Mouse (Mus musculus) hindbrain, embryonic 16.5 days (tissue): ENCODE results near the gene Hipk2. TPM values are rescaled to one million over a fixed set of nuclear protein-coding genes. Genes with fewer than 3 reads are reported as not detected.

Source experiments
- ATAC-seq: fragments of 200-750 bp; cut with Nextera tagmentation; 2 replicates; pipeline ENCODE4 v1.8.0; 2017; ENCODE audit warnings: moderate TSS enrichment, moderate library complexity
- H3K27ac ChIP-seq: fragments of 300-500 bp; sonication (generic); 2 replicates; pipeline ENCODE4 v1.5.1; 2014; ENCODE audit warnings: low read depth, mild to moderate bottlenecking, control low read depth, low read length, moderate library complexity
- H3K27me3 ChIP-seq: fragments of 300-500 bp; sonication (generic); replicated peaks from 2 replicates; pipeline ENCODE4 v1.6.1; 2014; ENCODE audit warnings: low read length; ENCODE audit not compliant: control insufficient read depth, insufficient read depth
- H3K36me3 ChIP-seq: fragments of 300-500 bp; sonication (generic); 2 replicates; pipeline ENCODE4 v1.6.1; 2014; ENCODE audit warnings: mild to moderate bottlenecking, low read length, moderate library complexity, mixed read lengths; ENCODE audit not compliant: control insufficient read depth, insufficient read depth
- H3K4me1 ChIP-seq: fragments of 300-500 bp; sonication (generic); 2 replicates; pipeline ENCODE4 v1.6.1; 2014; ENCODE audit warnings: low read depth, low read length; ENCODE audit not compliant: control insufficient read depth, insufficient read depth
- H3K4me2 ChIP-seq: fragments of 300-500 bp; sonication (generic); 2 replicates; pipeline ENCODE4 v1.6.1; 2014; ENCODE audit warnings: mild to moderate bottlenecking, low read length, control low read depth, moderate library complexity
- H3K4me3 ChIP-seq: fragments of 300-500 bp; sonication (generic); 2 replicates; pipeline ENCODE4 v1.5.1; 2014; ENCODE audit warnings: mild to moderate bottlenecking, low read length, control low read depth, moderate library complexity
- H3K9ac ChIP-seq: fragments of 300-500 bp; sonication (generic); 2 replicates; pipeline ENCODE4 v1.6.1; 2014; ENCODE audit warnings: low read depth, mild to moderate bottlenecking, control low read depth, low read length, moderate library complexity
- H3K9me3 ChIP-seq: fragments of 300-500 bp; sonication (generic); 2 replicates; pipeline ENCODE4 v1.6.1; 2014; ENCODE audit warnings: mild to moderate bottlenecking, low read length, moderate library complexity; ENCODE audit not compliant: control insufficient read depth
- WGBS: fragments of 180-500 bp; shearing (Covaris S2); extraction: QIAGEN DNeasy Blood & Tissue Kit; methylation state at CpG from one replicate; pipeline ENCODE4 v1.1.7; 2014; 5-methylcytosine and 5-hydroxymethylcytosine counted together
- polyA plus RNA-seq: library from polyadenylated mRNA; unstranded; fragments of >200 nt; fragmentation: Nextera tagmentation; extraction: Ambion mirVana; gene quantifications from 2 replicates; pipeline ENCODE4 v1.2.1, GENCODE M21; 2015

Gene Hipk2
- polyA plus RNA-seq, 1 experiment from 2014 or later: 30.3 TPM

DNA sequence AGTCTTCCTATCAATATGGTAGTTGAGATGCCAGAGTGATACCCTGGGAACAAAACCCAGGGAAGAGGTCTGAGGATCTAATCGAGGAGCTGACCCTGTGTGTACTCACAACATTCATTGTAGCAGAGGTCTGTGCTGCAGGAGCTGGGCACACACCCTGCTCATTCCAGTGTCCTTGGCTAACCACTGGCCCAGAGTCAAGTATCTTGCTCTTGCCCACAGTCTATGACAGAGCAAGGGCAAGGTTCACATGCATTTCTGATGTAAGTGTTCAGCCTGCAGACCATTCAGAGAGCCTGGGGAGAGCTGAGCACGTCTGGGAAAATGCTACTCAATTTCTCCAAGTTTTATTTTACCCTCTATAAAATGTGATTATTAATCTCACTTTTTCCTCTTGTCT is 122.2 kb downstream of the Hipk2 start:
- 55% methylated on average over 2 of the region's 2 CpGs for WGBS
- Histone ChIP-seq H3K36me3 (no peaks in the 10 kb centered on the region), H3K9me3 (no peaks in the 10 kb centered on the region), H3K4me2 (no peak overlapping the region), H3K27me3 (no peaks in the 10 kb centered on the region), H3K27ac (peak overlapping the region; percentile 46; the same call in 1 of the 2 replicates), H3K4me1 (peaks cover 2% of the 10 kb centered on the region; the same call in 1 of the 2 replicates), H3K4me3 (no peak overlapping the region), H3K9ac (no peak overlapping the region)
- ATAC-seq: peak; percentile 58

GRCm38 (mm10) chr6:38753025-38753424 is 122.9 kb downstream of the Hipk2 start:
- H3K36me3 ChIP-seq: no peaks in the 10 kb centered on the region
- WGBS: 69% methylated on average over 2 of the region's 2 CpGs
- no peaks in the 10 kb centered on the region for H3K27me3 ChIP-seq
- no peak for ATAC-seq
- peaks cover 2% of the 10 kb centered on the region; the same call in 1 of the 2 replicates for H3K4me1 ChIP-seq
- H3K27ac ChIP-seq: no peak overlapping the region
- H3K9ac ChIP-seq: no peak overlapping the region
- no peak overlapping the region for H3K4me2 ChIP-seq
- no peak overlapping the region for H3K4me3 ChIP-seq
- H3K9me3 ChIP-seq: no peaks in the 10 kb centered on the region

DNA sequence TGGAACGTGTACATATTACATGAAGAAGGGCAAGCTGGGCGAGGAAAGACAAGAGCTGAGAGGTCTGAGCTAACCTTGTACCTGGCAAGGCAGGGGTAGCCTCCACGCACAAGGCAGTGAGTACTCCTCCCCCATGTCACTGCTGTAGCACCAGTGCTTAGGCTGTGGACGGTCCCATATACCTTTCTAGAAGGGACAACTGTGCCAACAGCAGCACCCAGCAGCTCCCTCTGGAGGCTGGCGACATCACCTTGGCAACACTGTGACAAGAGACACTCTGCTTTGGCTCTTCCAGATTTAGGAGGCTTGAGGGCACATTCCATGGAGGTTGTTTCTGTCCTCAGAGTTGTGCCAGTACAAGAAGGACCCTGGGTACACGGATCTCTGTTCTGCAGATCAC is 123.5 kb downstream of the Hipk2 start:
- ATAC-seq: peak; percentile 43
- Histone ChIP-seq H3K4me3 (no peak overlapping the region), H3K36me3 (no peaks in the 10 kb centered on the region), H3K4me2 (no peak overlapping the region), H3K9ac (no peak overlapping the region), H3K9me3 (no peaks in the 10 kb centered on the region), H3K27me3 (no peaks in the 10 kb centered on the region), H3K4me1 (peaks cover 2% of the 10 kb centered on the region; the same call in 1 of the 2 replicates), H3K27ac (no peak overlapping the region)
- 77% methylated on average over 6 of the region's 6 CpGs for WGBS

DNA sequence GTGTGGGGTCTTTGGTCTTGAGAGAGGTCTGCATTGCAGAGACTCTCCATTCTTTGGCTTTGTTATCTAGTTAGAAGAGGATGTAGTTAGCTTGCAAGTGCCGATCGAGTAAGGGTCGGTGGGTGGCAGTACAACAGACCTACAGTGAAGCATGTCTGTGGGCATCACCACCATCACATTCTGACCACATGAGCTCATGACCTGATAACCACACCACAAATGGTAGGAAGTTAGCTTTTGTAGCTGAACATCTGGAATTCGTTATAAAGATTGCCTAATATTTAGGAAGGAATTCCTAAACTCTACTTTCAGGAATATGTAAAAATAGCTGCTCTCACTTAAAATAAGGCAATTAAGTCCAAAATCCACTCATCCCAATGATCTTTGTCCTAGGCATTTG is 127.9 kb downstream of the Hipk2 start:
- H3K36me3 ChIP-seq: peaks cover 2% of the 10 kb centered on the region; the same call in 1 of the 2 replicates
- no peak overlapping the region for H3K4me2 ChIP-seq
- H3K4me3 ChIP-seq: no peak overlapping the region
- no peaks in the 10 kb centered on the region for H3K27me3 ChIP-seq
- H3K9ac ChIP-seq: no peak overlapping the region
- H3K4me1 ChIP-seq: no peaks in the 10 kb centered on the region; the same call in 1 of the 2 replicates
- no peak overlapping the region for H3K27ac ChIP-seq
- WGBS: 93% methylated on average over 4 of the region's 4 CpGs
- no peak for ATAC-seq
- no peaks in the 10 kb centered on the region for H3K9me3 ChIP-seq

DNA sequence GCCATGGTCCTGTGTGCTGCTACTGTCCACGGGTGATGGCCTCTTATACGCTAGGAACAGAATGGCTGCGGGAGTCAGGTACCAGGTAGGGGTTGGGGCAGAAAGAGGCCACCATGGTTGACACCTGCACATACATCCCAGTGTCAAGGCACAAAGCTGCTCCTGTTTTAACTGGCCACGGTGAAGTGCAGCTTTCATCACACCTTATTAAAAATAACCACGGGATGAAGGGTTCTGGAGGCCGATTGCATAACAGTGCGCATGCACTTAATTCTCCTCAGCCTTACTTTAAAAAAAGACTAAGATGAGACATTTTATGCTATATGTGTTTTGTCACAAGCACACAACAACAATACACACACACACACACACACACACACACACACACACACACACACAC is 132.6 kb downstream of the Hipk2 start:
- WGBS: 97% methylated on average over 7 of the region's 7 CpGs
- H3K36me3 ChIP-seq: peaks cover 13% of the 10 kb centered on the region
- no peak overlapping the region for H3K9ac ChIP-seq
- no peak overlapping the region for H3K4me2 ChIP-seq
- no peaks in the 10 kb centered on the region for H3K27me3 ChIP-seq
- no peak overlapping the region for H3K4me3 ChIP-seq
- ATAC-seq: no peak
- H3K4me1 ChIP-seq: no peaks in the 10 kb centered on the region
- H3K9me3 ChIP-seq: no peaks in the 10 kb centered on the region
- no peak overlapping the region for H3K27ac ChIP-seq

DNA sequence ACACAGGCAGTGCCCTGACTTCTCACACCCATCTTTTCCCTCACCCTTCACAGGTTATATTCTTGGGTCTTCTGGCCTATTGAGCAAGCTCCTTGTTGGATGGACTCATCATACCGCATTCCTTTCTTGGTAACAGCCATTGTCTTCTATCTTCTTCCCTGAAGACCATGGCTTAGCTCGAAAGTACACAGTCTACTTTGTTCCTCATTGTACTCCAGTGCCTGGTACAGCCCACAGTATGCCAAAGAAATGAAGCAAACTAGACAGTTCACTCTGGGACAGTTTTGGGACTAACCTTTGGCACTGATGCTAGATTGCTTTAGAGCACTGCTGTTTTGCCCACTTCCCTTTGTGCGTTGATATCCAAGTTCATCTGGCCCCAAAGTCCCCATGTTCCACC is 133.5 kb downstream of the Hipk2 start:
- Histone ChIP-seq H3K27ac (no peak overlapping the region), H3K4me1 (no peaks in the 10 kb centered on the region), H3K9me3 (no peaks in the 10 kb centered on the region), H3K9ac (no peak overlapping the region), H3K36me3 (peaks cover 13% of the 10 kb centered on the region), H3K4me3 (no peak overlapping the region), H3K27me3 (no peaks in the 10 kb centered on the region), H3K4me2 (no peak overlapping the region)
- ATAC-seq: no peak
- whole genome bisulfite sequencing: 94% methylated on average over 3 of the region's 3 CpGs

DNA sequence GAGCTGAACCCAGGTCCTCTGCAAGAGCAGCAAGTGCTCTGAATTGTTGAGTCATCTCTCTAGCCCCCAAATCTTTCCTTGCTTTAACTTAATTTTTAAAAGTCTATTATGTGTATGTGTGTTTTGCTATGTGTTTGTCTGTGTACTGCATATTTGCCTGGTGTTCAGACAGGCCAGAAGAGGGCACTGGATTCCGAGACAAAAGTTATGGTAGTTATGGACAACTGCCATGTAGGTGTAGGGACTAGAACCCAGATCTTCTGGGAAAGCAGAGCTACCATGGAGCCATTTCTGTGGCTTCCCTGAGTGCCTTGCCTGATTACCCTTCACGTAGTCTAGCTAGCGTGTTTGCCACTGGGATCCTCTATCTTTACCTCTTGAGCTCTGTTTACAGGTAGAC is 134.9 kb downstream of the Hipk2 start:
- H3K27me3 ChIP-seq: no peaks in the 10 kb centered on the region
- WGBS: 96% methylated on average over 3 of the region's 3 CpGs
- ATAC-seq: no peak
- H3K4me1 ChIP-seq: no peaks in the 10 kb centered on the region
- no peak overlapping the region for H3K9ac ChIP-seq
- H3K27ac ChIP-seq: no peak overlapping the region
- no peak overlapping the region for H3K4me3 ChIP-seq
- peaks cover 13% of the 10 kb centered on the region for H3K36me3 ChIP-seq
- no peak overlapping the region for H3K4me2 ChIP-seq
- H3K9me3 ChIP-seq: no peaks in the 10 kb centered on the region

- no peak overlapping the region for H3K4me2 ChIP-seq
- no peaks in the 10 kb centered on the region for H3K4me1 ChIP-seq
- H3K36me3 ChIP-seq: peaks cover 18% of the 10 kb centered on the region
- H3K27me3 ChIP-seq: no peaks in the 10 kb centered on the region
- 74% methylated on average over 3 of the region's 3 CpGs for WGBS
- H3K9me3 ChIP-seq: no peaks in the 10 kb centered on the region
- H3K4me3 ChIP-seq: no peak overlapping the region
- no peak overlapping the region for H3K9ac ChIP-seq
- ATAC-seq: no peak
- no peak overlapping the region for H3K27ac ChIP-seq
Measured at GRCm38 (mm10) chr6:38739266-38739665, 136.7 kb downstream of the Hipk2 start.

GRCm38 (mm10) chr6:38737763-38738162 is 138.2 kb downstream of the Hipk2 start:
- Histone ChIP-seq H3K36me3 (peaks cover 18% of the 10 kb centered on the region; the same call in 1 of the 2 replicates), H3K4me2 (no peak overlapping the region), H3K9ac (no peak overlapping the region), H3K9me3 (no peaks in the 10 kb centered on the region), H3K4me3 (no peak overlapping the region), H3K4me1 (no peaks in the 10 kb centered on the region), H3K27me3 (no peaks in the 10 kb centered on the region), H3K27ac (no peak overlapping the region)
- WGBS: 63% methylated on average over 2 of the region's 2 CpGs
- no peak for ATAC-seq

- Histone ChIP-seq H3K4me3 (no peak overlapping the region), H3K4me2 (no peak overlapping the region), H3K9me3 (no peaks in the 10 kb centered on the region), H3K9ac (no peak overlapping the region), H3K4me1 (no peaks in the 10 kb centered on the region), H3K27ac (no peak overlapping the region), H3K36me3 (0 out of 2 replicates have a peak, but pooled peaks cover 13% of the 10 kb centered on the region), H3K27me3 (no peaks in the 10 kb centered on the region)
- ATAC-seq: peak; percentile 86
- WGBS: 25% methylated on average over 4 of the region's 4 CpGs
Measured at GRCm38 (mm10) chr6:38736240-38736639, 139.7 kb downstream of the Hipk2 start.
